Mouse (Mus musculus): ENCODE data around the gene Ackr1.

Ackr1 gene

DNA sequence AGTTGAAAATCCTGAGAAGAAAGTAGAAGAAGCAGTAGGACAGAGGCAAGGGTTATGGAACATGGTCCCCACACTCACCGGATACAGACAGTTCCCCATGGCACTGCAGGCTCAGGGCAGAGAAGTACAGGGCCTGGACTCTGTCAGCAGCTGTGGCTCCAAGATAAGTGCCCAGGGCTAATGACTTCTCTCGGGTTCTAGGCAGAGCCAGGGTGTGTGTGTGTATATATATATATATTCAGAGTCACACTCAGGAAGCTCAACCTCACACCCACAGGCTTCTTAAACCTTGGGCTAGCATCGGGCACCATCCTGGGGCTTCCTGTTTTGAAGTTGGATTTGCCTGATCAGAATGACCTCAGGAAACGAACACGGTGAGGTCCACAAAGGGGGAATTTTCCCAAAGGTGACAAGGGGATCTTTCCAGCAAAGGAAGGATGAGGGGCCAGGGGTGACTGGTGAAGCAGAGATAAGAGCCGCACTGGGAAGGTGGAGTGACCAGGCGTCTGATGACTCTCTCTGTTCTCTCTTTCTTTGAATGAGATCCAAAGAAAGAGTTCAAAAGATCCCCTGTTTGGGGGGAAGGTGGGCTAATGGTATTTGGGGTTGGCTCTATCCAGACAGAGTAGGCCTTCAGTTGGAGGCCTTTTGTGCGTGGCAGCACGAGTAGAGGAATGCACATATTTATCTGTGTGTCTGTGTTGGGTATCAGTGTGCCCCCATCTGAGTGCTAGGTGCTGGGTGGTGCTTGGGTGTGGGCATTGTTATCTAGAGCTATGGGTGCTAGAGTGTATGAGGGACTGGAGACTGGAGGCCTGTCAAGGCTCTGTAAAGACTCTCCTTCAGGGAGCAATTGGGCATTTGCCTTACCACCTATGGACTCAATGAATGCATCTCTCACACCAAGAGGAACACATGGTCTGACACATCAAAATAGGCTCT lies at the start of gene Ackr1:
TSS of gene Ackr1 (minus strand) at position 439 of the 942 bp plus-strand sequence.
- DNase-seq: no peak

DNA sequence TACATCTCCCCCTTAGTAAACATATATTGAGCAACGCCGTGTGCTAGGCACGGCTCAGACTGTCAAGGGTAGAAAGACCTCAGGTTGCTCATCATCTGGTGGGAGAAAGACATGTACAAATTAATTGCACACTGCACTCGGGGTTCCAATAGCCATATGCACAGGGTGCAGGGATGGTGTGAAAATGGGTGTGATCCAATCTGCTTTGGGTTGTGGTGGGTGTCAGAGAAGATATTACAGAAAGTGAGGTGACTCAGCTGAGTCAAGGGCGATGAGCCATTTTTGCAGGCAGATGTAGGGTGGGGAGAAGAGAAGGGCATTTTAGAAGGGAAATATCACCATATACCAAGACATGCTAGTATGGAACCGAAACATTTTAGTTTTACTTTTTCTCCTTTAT lies 47.9 kb upstream of the Ackr1 start:
- no peak for DNase-seq

DNA sequence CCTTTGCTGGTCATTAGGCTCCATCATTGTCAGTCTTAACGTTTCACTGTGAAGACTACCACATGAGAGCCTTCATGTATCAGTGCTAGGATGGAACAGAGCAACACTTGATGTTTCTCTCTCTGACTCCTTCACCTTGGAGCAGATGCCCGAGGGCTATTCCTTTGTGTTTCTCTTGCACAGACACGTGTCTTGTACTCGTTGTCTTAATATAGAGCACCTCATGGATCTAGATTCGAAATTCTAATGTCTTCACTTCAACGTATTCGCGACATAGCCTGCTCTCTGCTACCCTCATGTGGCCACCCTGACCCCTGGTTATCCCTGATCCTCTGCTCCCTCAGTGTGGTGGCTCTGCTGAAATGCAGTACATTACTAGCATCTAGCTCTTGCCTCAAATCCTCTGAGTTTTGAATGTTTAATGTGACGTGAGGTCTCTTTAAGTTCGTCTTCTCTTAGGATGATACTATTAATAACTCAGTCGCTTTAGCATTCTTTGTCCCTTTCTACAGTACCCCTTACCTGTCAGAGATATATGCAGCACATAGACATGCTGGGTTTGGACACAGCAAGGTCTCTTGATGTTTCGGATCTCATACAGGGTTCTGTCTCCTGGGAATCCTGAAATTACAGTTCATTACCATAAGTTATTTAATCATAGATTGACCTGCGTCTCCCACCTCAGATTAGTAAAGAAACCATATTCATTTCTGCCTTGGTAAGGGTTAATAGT lies 44.0 kb upstream of the Ackr1 start:
- peak; percentile 61 for DNase-seq

DNA sequence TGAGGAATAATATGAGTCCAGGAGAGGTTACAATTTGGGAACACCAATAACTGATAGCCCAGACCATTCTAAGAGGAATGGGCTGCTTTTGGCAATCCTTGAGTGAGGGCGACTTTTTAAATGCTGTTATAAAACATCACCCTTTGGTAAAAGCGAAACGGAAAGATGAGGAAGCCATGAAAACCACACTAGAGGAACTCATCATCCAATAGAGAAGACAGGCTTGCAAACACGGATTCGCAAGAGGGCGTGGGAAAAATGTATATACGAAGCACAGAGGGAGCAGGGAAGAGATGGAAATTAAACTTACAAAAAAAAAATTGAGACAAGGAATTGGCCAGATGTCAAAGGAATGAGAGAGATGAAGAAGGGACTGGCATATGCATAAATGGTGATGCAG lies 40.5 kb upstream of the Ackr1 start:
- no peak for DNase-seq

DNA sequence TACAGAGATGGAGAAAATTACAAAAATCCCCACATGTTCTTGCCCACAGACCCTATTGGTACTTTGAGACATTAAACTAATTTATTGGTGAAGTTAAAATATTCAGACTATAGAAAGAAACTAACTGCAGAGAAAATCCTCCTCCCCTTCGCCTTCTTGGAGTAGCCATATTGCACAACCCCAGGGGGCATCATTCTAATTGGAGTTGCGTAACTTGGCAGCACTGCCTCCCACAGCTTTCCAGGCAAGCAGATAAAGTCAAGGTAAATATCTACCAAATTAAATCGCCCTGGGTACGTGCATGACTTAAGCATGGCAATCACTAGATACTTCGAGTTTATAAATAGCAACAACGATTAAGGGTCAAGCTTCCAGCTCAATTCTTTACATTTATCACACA lies 38.0 kb upstream of the Ackr1 start:
- DNase-seq: no peak

DNA sequence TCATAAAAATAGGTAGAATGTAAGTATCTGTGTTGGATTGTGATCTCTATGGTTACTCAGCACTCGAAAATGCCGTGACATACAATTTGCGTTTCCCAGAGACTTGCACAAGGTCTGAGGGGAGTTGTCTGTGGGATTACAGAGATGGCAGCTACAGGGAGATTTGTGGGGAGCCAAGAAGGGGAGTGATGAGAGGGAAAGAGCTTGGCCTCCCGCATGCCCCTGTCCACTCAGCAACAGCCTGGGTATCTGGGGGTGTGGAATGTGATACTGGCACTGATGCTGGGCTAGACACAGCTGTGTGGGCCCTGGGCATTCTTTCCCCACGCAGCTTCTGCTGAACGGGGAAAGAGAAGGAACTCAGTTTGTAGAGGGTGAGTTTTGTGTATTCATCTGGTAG lies 36.9 kb upstream of the Ackr1 start:
- DNase-seq: no peak

DNA sequence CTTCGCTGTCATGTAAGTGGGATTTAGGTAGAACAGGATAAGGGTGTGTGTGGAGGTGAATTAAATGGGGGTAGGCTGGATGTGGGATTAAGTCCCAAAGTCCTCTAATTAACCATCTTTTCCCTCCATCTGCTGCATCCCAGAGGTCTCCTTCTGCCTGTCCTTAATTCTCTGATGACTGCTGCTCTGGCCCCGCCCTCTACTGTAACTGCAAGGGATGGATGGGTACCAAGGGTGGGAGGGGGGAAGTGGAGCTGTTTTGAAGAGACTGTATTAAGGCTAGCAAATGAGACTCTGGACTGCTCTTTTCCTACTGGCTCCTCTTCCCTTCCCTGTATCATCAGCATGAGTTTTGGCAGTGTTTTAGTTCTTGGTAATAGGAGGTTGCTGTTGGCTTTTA lies 36.1 kb upstream of the Ackr1 start:
- DNase-seq: no peak

DNA sequence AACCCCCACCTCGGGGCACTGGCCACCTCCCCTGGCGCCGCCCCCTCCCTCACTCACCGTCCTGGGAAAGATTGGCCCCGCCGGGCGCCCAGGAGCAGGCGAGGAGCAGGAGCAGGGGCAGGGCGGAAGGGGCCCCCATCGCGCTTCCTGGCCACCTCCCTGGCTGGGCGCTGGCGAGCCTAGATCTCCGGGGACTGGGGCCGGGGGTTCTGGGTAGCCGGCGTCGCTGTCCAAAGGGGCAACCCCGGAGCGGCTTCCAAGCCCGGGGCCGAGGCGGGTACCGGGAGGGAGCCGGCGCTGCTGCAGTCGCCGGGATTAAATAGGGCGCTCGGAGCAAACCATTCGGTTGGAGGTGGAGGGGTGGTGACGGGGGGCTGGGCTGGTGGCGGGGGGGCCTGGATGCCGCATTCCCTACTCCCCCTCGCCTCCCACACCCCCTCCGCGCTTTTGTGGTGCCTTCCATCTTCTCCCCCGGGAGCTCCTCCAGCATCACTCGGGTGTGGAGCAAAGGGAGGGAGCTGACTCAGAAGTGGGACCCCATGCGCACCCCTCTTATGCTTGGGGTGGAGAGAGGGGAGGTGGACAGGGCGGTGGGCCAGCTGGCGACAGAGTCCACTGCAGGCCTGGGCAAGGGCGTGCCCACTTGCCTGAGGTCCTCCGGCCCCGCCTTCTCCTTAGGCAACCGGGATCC lies 34.0 kb upstream of the Ackr1 start, which contains the start of gene Cadm3:
TSS of gene Cadm3 (minus strand) at position 340 of the 691 bp plus-strand sequence.
- DNase-seq: no peak

DNA sequence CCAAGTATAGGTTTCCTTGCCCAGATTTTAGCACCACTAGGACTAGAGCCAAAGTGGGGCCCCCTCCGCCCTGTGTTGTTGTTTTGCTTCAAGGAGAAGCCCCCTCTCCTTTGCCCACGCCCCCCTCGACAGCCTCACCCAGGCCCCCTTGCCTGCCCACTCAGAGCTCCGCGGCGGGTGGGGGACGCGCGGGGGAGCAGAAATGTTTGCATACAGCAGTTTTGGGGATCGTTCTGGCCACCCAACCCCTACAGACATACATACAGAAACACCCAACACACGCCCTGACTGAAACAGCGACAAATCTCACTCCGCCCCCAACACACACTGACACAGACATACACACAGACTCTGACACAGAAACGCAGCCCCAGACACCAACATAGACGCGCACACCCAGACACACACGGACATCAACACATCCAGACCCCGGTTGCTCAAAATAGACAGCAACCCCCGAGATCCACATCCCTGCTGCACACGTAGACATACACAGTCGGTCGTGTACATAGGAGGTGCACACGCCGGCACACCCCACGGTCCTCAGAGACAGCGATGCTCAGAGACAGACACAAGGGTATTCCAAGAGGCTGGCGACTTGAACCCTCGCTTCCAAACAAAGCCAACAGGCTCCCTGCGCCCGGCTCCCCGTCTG lies 33.3 kb upstream of the Ackr1 start:
- no peak for DNase-seq

DNA sequence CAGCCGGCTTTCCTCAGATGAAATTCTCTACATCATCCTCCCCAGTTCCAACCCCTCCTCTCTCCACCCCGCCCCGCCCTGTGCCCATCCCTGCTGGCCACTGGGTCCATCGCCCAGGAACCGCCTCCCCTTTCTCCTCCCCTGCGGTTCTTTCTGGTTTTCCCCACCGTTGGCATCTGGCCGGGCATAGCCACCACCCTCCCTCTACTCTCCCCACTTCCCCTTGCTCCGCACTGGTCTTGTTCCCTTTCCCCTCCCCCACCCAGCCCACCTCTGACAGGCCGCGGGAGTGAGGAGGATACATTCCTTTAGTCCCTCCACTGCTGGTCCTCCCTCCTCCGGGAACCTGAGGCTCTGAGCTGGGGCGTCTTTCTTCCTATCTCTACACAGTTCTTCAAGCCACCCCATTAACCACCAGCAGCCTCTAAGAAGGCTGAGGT lies 32.4 kb upstream of the Ackr1 start:
- DNase-seq: no peak

DNA sequence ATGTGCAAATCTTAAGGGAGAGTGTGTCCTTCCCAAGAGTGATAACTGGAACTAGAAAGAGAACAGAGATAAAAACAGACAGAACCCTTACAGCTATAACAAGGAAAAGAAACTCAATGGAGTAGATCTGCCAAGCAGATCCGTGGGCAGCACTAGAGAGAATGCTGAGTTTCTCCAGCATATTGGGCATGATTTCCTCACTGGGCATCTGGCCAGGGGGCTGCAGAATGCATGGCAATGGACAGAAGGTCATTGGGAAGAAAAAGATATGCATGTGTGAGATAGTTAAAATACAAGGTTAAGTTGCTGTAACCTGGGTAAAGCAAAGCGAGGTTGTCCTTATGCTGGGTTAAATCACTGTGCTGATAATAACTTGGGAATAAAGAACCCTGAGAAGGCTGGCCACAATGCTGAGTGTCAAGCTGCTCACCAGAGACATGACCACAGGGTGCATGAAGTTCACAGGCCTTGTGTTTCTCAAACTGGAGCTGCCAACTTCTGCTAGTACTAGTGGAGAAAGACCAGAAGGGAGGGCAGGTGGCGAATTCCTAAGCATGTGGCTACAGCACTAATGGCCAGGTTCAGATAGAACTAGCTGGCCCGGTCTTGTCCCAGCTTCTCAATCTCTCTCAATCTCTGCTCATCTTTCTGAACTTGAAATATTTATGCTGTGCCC lies 30.7 kb upstream of the Ackr1 start:
- no peak for DNase-seq

DNA sequence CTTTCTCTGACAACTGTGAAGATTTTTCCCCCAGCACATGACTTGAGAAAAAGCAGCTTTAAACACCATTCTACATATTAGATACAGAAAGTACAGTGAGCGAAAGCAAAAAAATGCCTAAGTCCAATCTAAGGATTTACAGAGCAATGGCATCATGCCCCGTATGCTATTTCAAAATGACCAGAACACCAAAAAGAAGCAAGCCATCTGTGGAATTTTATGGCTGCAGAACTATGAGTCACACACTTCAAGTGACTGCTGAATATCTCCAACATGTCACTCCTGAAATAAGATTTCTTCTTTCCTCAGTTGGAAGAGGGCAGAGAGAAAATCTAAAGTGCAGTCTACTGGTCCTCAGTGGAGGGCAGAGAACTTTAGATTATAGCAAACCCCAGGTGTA lies 29.9 kb upstream of the Ackr1 start:
- DNase-seq: no peak

DNA sequence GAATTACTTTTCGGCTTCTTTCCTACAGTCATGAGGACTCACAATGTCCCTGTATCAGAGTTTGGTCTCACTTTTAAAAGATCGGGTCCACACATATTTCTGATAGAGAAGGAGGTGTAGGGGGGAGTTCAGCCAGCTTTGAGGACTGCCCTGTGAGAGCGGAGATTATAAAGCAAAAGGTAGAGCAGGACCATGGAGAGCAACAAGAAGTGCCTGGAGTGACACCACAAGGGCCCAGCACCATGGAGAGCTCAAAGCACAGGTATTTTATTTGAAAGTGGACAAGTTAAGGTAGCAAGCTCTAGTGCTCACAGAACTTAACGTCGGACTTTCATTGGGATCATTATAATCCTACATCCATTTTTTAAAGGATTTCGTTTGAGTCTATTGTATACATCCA lies 28.1 kb upstream of the Ackr1 start:
- DNase-seq: peak; percentile 81

DNA sequence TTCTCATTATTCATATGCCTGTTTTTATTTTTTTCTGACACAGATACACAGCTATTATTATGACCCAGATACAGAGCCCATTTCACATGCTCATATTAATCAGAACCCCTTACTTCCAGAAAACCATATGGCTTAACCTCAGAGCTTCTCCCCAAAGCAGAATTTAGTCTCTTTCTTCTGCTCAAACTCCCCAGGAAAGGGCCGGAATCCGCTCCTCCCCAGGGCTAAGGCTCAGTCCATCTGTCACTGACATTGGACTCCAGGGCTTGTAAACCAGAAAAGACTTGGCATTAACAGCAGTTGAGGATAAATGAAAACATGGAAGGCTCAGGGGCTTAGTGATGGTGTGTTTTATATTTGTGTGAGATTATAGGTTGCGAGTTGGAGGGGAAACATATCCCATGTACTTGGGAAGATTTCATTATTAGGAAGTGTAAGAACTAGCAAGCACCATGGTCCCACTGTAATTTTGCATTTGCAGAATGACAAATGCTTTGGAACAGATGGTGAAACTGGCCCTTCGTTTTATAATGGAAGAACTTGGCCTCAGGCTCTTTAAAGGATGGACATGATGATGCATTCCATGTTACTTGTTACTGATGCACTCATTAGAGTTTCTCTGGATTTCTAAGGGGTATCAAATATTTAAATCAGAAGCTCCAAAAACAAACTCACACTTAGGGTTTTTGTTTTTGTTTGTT lies 26.2 kb upstream of the Ackr1 start:
- no peak for DNase-seq

DNA sequence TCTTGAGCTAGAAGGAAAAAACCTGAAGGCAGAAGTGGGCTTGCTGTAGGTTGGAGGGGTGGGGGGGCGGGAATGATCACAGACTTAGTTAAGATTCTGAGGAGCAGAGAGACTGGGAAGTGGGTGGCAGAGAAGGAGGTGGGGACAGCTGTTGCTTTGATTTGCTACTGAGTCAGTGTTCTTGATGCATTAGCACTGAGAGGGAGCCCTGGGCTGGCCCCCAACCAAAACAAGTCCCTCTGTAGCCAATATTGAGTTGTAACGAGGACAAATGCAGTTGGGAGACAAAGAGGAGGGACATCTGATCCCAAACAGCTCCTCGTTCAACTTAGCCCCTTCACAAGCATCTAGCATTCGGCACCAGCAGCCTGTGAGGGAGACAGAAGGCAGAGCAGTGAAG lies 24.2 kb upstream of the Ackr1 start:
- DNase-seq: no peak

DNA sequence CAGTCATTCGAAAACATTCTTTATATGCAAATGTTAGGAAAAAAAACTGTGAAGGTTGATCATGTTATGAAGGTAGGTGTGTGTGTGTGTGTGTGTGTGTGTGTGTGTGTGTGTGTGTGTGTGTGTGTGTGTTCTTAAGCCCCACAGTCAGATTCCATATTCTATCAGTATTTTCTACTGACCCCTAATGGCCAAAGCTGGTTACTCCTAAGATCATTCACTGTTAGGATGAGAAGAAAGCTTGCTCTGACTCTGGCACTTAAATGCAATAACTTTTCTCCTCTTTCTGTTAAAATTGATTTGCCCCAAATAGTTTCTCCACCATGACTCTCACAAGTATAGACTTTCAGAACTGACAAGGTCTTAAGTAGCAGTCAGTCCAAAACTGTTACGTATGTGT lies 23.1 kb upstream of the Ackr1 start:
- DNase-seq: no peak

DNA sequence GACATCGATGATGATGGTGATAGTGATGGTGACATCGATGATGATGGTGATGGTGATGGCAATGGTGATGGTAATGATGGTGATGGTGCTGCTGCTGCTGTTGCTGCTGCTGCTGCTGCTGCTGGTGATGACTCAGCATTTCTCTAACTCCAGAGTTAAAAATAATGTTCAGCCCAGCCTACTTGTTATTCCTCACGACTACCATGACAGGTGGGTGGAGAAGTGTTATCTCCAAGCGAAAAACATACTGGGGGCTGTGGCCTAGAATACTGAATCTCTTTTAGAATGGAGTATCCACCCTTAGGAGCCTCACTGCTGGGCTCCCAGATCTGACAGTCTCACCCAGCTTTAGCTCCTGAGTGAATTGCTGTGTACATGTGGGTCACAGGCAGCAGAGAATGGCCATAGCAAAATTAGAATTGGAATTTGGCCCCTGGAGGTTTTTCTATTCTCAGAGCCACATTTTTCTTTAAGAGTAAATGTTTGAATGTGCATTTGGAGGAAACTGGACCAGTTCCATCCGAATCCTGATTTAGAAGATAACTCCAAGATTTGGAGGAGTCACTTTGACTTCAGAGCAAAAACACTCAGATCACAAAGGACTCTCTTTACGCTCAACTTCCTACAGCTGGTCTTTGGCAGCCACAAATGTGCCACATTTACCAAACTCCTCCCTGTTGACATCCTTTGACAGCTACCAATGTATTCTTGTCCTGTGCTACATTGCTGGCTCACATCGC lies 21.7 kb upstream of the Ackr1 start:
- DNase-seq: no peak

DNA sequence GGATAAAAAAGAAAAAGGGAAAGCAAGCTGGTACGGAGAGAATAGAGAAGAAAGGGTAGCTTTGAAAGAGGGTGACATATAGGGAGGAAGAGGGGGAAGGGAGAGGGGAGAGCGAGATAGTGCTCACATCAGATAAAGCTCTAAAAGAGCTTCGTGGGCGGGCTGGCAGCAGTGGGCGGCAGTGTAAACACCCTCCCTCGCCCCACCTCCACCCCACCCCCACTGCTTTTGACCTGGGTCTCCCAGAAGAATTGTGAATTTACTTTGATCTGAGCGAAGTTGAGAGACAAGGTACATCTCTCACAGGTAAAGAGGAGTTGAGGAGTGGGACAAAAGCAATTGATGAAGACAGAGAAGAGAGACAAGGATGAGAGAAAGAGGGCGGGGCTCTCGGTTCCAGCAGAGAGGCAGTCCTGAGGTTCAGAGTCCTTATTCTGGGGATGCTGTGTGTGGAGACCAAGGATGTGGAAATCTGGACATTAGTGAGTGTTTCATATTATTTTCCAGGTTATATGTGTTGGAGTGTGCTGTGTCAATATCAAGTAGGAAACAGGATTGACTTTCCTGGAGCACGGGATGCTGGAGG lies 16.9 kb upstream of the Ackr1 start, which contains the start of gene Aim2:
TSS of gene Aim2 (plus strand) at position 508 of the 586 bp plus-strand sequence.
- DNase-seq: no peak

DNA sequence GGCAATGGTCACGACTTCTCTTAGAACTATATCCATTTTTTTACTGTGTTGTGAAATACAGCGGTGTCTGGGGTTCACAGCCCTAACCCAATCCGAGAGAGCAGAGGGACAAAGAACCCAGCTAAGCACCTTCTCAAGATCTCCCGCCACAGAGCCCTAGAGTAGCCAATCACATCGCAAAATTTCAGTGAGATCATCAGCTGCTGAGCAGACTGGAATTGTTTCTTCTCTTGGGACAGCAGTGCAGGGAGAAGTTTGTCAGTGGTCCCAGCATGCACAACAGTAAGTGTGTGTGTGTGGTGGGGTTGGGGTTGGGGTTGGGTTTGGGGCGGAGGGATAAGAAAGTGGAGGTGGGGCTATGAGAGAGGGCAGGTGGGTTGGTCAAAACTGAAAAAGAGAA lies 16.4 kb upstream of the Ackr1 start:
- DNase-seq: peak; percentile 39

DNA sequence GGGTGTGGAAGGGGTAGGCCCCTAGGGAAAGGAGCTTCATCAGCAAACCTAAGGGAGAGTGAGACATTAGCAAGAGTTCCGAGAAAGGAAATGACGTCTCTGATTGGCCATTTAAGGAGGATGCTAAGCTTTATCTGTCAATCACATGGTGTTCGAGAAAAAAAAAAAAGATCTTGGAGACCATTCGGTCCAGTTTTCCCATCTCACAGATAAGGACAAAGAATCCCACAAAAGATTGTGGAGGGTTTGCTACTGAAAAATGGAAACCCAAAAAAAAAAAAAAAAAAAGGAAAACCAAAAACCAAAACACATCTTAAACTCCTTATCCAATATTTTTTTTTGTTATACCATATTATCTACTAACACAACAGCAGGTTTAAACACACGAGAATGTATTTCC lies 15.6 kb upstream of the Ackr1 start:
- no peak for DNase-seq
